In genomic region chr2:158888531-158888930, GRCm38 (mm10) we compare ENCODE assay signal across 30 mouse cellular contexts.
DNase-seq lines count a peak whose midpoint lies in the region; ATAC-seq and TF ChIP-seq lines count a peak whose summit lies in the region.
"Had no signal": no experiment of that assay in that cellular context is flagged by ENCODE, and none has a peak within 500 bp of the region (broad histone marks: within the 10 kb centered on the region; RNA-seq: fewer than 3 reads in every experiment).

No protein-coding gene starts in this region.

- no peak overlapping the region for H3K4me2 ChIP-seq in forebrain, embryonic 15.5 days (replicated peaks)
- no peak overlapping the region for H3K4me2 ChIP-seq in forebrain, embryonic 11.5 days (ENCODE audit: low read depth, low read length, severe bottlenecking)
- H3K4me2 ChIP-seq in midbrain, embryonic 11.5 days, result no peak overlapping the region
- no peak overlapping the region for H3K4me2 ChIP-seq in midbrain, embryonic 14.5 days (ENCODE audit: low read length)
- no peak overlapping the region for H3K4me2 ChIP-seq in forebrain, postnatal 0 days (ENCODE audit: low read depth)
- H3K4me2 ChIP-seq: embryonic facial prominence, embryonic 12.5 days; midbrain, embryonic 15.5 days; neural tube, embryonic 15.5 days had no signal

- ATAC-seq in forebrain, embryonic 15.5 days (replicated peaks), result peak; percentile 90; the same call in 1 of the 2 replicates
- ATAC-seq in forebrain, embryonic 11.5 days (replicated peaks; ENCODE audit: low FRiP score), result no peak
- no peak for ATAC-seq in midbrain, embryonic 11.5 days (ENCODE audit: low FRiP score)
- ATAC-seq in midbrain, embryonic 14.5 days (ENCODE audit: low FRiP score, low TSS enrichment), result no peak
- ATAC-seq in forebrain, postnatal 0 days, result peak; percentile 95
- ATAC-seq: activated CD4-positive, CD25-positive, alpha-beta regulatory T cell, adult 4 months; hindbrain, embryonic 16.5 days; midbrain, embryonic 15.5 days had no signal

- H3K27ac ChIP-seq in forebrain, embryonic 15.5 days (replicated peaks), result no peak overlapping the region
- no peak overlapping the region for H3K27ac ChIP-seq in forebrain, embryonic 11.5 days (ENCODE audit: low read depth, low read length)
- no peak overlapping the region for H3K27ac ChIP-seq in midbrain, embryonic 11.5 days (ENCODE audit: low read depth, low read length)
- no peak overlapping the region for H3K27ac ChIP-seq in midbrain, embryonic 14.5 days (replicated peaks; ENCODE audit: low read depth, low read length)
- H3K27ac ChIP-seq in forebrain, postnatal 0 days (ENCODE audit: low read depth, low read length), result no peak overlapping the region
- H3K27ac ChIP-seq: embryonic facial prominence, embryonic 12.5 days; liver, embryonic 14.5 days; macrophage; midbrain, embryonic 15.5 days; neural tube, embryonic 15.5 days had no signal

- no peaks in the 10 kb centered on the region for H3K27me3 ChIP-seq in forebrain, embryonic 15.5 days
- no peaks in the 10 kb centered on the region for H3K27me3 ChIP-seq in forebrain, embryonic 11.5 days (ENCODE audit: control insufficient read depth, insufficient read depth, low read length)
- no peaks in the 10 kb centered on the region for H3K27me3 ChIP-seq in midbrain, embryonic 11.5 days (ENCODE audit: control insufficient read depth, insufficient read depth, low read length)
- no peaks in the 10 kb centered on the region for H3K27me3 ChIP-seq in midbrain, embryonic 14.5 days (ENCODE audit: control insufficient read depth, insufficient read depth, low read length)
- no peaks in the 10 kb centered on the region for H3K27me3 ChIP-seq in forebrain, postnatal 0 days (ENCODE audit: insufficient read depth, low read length)
- H3K27me3 ChIP-seq: CH12.LX; embryonic facial prominence, embryonic 12.5 days; midbrain, embryonic 15.5 days; neural tube, embryonic 15.5 days had no signal

- no peak overlapping the region for H3K4me3 ChIP-seq in forebrain, embryonic 15.5 days
- no peak overlapping the region for H3K4me3 ChIP-seq in forebrain, embryonic 11.5 days (ENCODE audit: low read depth, low read length)
- H3K4me3 ChIP-seq in midbrain, embryonic 11.5 days (ENCODE audit: low read depth, low read length), result no peak overlapping the region
- H3K4me3 ChIP-seq in midbrain, embryonic 14.5 days (replicated peaks; ENCODE audit: low read depth, low read length), result no peak overlapping the region
- no peak overlapping the region for H3K4me3 ChIP-seq in forebrain, postnatal 0 days (ENCODE audit: low read depth, low read length)
- H3K4me3 ChIP-seq: embryonic facial prominence, embryonic 12.5 days; midbrain, embryonic 15.5 days; neural tube, embryonic 15.5 days had no signal

- H3K36me3 ChIP-seq in forebrain, embryonic 15.5 days, result no peaks in the 10 kb centered on the region
- H3K36me3 ChIP-seq in forebrain, embryonic 11.5 days (ENCODE audit: control insufficient read depth, insufficient read depth, low read length), result no peaks in the 10 kb centered on the region
- no peaks in the 10 kb centered on the region for H3K36me3 ChIP-seq in midbrain, embryonic 11.5 days (ENCODE audit: control insufficient read depth, insufficient read depth, low read length)
- no peaks in the 10 kb centered on the region for H3K36me3 ChIP-seq in midbrain, embryonic 14.5 days (ENCODE audit: control insufficient read depth, insufficient read depth, low read length)
- no peaks in the 10 kb centered on the region for H3K36me3 ChIP-seq in forebrain, postnatal 0 days (ENCODE audit: insufficient read depth)
- H3K36me3 ChIP-seq: embryonic facial prominence, embryonic 12.5 days; midbrain, embryonic 15.5 days; neural tube, embryonic 15.5 days had no signal

- no peaks in the 10 kb centered on the region for H3K4me1 ChIP-seq in forebrain, embryonic 15.5 days
- no peaks in the 10 kb centered on the region for H3K4me1 ChIP-seq in forebrain, embryonic 11.5 days (replicated peaks; ENCODE audit: control insufficient read depth, insufficient read depth, low read length)
- no peaks in the 10 kb centered on the region for H3K4me1 ChIP-seq in midbrain, embryonic 11.5 days (ENCODE audit: control insufficient read depth, insufficient read depth, low read length)
- no peaks in the 10 kb centered on the region for H3K4me1 ChIP-seq in midbrain, embryonic 14.5 days (ENCODE audit: control insufficient read depth, insufficient read depth, low read length)
- no peaks in the 10 kb centered on the region for H3K4me1 ChIP-seq in forebrain, postnatal 0 days (ENCODE audit: insufficient read depth)
- H3K4me1 ChIP-seq: embryonic facial prominence, embryonic 12.5 days; midbrain, embryonic 15.5 days; neural tube, embryonic 15.5 days had no signal

- H3K9ac ChIP-seq in forebrain, embryonic 15.5 days (replicated peaks), result no peak overlapping the region
- no peak overlapping the region for H3K9ac ChIP-seq in forebrain, embryonic 11.5 days (ENCODE audit: low read length)
- no peak overlapping the region for H3K9ac ChIP-seq in midbrain, embryonic 11.5 days (ENCODE audit: low read length)
- H3K9ac ChIP-seq in midbrain, embryonic 14.5 days (replicated peaks; ENCODE audit: low read length), result no peak overlapping the region
- H3K9ac ChIP-seq in forebrain, postnatal 0 days, result no peak overlapping the region
- H3K9ac ChIP-seq: embryonic facial prominence, embryonic 12.5 days; liver, embryonic 14.5 days; midbrain, embryonic 15.5 days; neural tube, embryonic 15.5 days had no signal

- H3K9me3 ChIP-seq in forebrain, embryonic 15.5 days, result no peaks in the 10 kb centered on the region
- no peaks in the 10 kb centered on the region for H3K9me3 ChIP-seq in forebrain, embryonic 11.5 days (ENCODE audit: control insufficient read depth, low read length)
- H3K9me3 ChIP-seq in midbrain, embryonic 11.5 days (ENCODE audit: control insufficient read depth, low read length), result no peaks in the 10 kb centered on the region
- no peaks in the 10 kb centered on the region for H3K9me3 ChIP-seq in midbrain, embryonic 14.5 days (ENCODE audit: control insufficient read depth, low read length)
- H3K9me3 ChIP-seq in forebrain, postnatal 0 days (ENCODE audit: low read length), result no peaks in the 10 kb centered on the region
- H3K9me3 ChIP-seq: embryonic facial prominence, embryonic 12.5 days; midbrain, embryonic 15.5 days; neural tube, embryonic 15.5 days had no signal

- intact Hi-C loops in heart, postnatal 25 days (cut with DNase I), result no loop called here

- peak; percentile 7 for DNase-seq in cerebellum, adult 9-11 months
- no peak for DNase-seq in cerebellum, postnatal 4 days (ENCODE audit: low spot score in 2 of 2)
- DNase-seq in forebrain, embryonic 11.5 days (ENCODE audit: low spot score), result no peak
- peak; percentile 6 for DNase-seq in midbrain, embryonic 11.5 days (ENCODE audit: low spot score, missing footprints)
- no peak for DNase-seq in midbrain, embryonic 14.5 days
- DNase-seq in forebrain, postnatal 0 days, result peak; percentile 86
- DNase-seq in heart, postnatal 25 days (ENCODE audit: low spot score), result no peak
- DNase-seq: adrenal gland, adult 2 months; adrenal gland, postnatal 36 days; cerebellum, adult 11-12 months; cerebellum, postnatal 36 days; embryo, embryonic 11 days; gastrocnemius, postnatal 14 days; heart, postnatal 14 days; kidney, adult 2 months; liver; lung, adult 2 months; lung, postnatal 10 days; retina, postnatal 1 day; thymus, adult 2 months; thymus, postnatal 4 days had no signal

- no peak for TF ChIP-seq CTCF in forebrain, postnatal 0 days (IDR thresholded peaks at IDR 0.05; ENCODE audit: low read depth)

- 56% methylated on average over 5 of the region's 5 CpGs for WGBS in forebrain, embryonic 15.5 days
- WGBS in forebrain, embryonic 11.5 days, result 89% methylated on average over 5 of the region's 5 CpGs
- WGBS in midbrain, embryonic 11.5 days, result 90% methylated on average over 5 of the region's 5 CpGs
- 93% methylated on average over 5 of the region's 5 CpGs for WGBS in midbrain, embryonic 14.5 days
- 56% methylated on average over 5 of the region's 5 CpGs for WGBS in forebrain, postnatal 0 days

Comparison
In these comparisons a context has a peak if more than half of its experiments do, and no peak if none do; other contexts are left out.
1. DNase-seq: peak in cerebellum, adult 9-11 months (single experiment), midbrain, embryonic 11.5 days (single experiment) and forebrain, postnatal 0 days (single experiment); none in cerebellum, postnatal 4 days (0 of 2), forebrain, embryonic 11.5 days (single experiment), midbrain, embryonic 14.5 days (single experiment) and heart, postnatal 25 days (single experiment).
2. ATAC-seq: peak in forebrain, embryonic 15.5 days (single experiment) and forebrain, postnatal 0 days (single experiment); none in forebrain, embryonic 11.5 days (single experiment), midbrain, embryonic 11.5 days (single experiment) and midbrain, embryonic 14.5 days (single experiment).